Mouse (Mus musculus): ENCODE measurements at regions not wholly inside any gene's neighbourhood (a gene's known extent, or its start where the extent isn't known, plus 50 kb on each side); places are given as distances from the start of the nearest gene placed in this dataset.

GRCm38 (mm10) chr16:68428541-68428940 is 807.8 kb upstream of the Cadm2 start:
- no peak overlapping the region for H3K4me2 ChIP-seq (replicated peaks; ENCODE audit: low read depth)
- H3K4me3 ChIP-seq (ENCODE audit: low read depth, low read length), result no peak overlapping the region
- 62% methylated on average over 3 of the region's 3 CpGs for WGBS
- H3K27me3 ChIP-seq (replicated peaks; ENCODE audit: control insufficient read depth, insufficient read depth, low read length), result no peaks in the 10 kb centered on the region
- peak; percentile 88 for ATAC-seq
- H3K36me3 ChIP-seq (ENCODE audit: control insufficient read depth, insufficient read depth), result no peaks in the 10 kb centered on the region
- TF ChIP-seq CTCF (IDR thresholded peaks at IDR 0.05; ENCODE audit: low read depth), result no peak
- H3K9me3 ChIP-seq (ENCODE audit: control insufficient read depth), result no peaks in the 10 kb centered on the region
- H3K9ac ChIP-seq (ENCODE audit: low read depth, low read length), result no peak overlapping the region
- H3K27ac ChIP-seq (ENCODE audit: low read depth, low read length), result no peak overlapping the region
- no peaks in the 10 kb centered on the region for H3K4me1 ChIP-seq (replicated peaks; ENCODE audit: control insufficient read depth, insufficient read depth, low read length)

GRCm38 (mm10) chr16:68427522-68427921 is 806.8 kb upstream of the Cadm2 start:
- H3K9ac ChIP-seq (ENCODE audit: low read depth, low read length), result no peak overlapping the region
- 91% methylated on average over 3 of the region's 3 CpGs for WGBS
- H3K27ac ChIP-seq (ENCODE audit: low read depth, low read length), result no peak overlapping the region
- H3K4me1 ChIP-seq (replicated peaks; ENCODE audit: control insufficient read depth, insufficient read depth, low read length), result no peaks in the 10 kb centered on the region
- H3K4me2 ChIP-seq (replicated peaks; ENCODE audit: low read depth), result no peak overlapping the region
- H3K4me3 ChIP-seq (ENCODE audit: low read depth, low read length), result no peak overlapping the region
- no peaks in the 10 kb centered on the region for H3K9me3 ChIP-seq (ENCODE audit: control insufficient read depth)
- no peak for ATAC-seq
- H3K36me3 ChIP-seq (ENCODE audit: control insufficient read depth, insufficient read depth), result no peaks in the 10 kb centered on the region
- no peak for TF ChIP-seq CTCF (IDR thresholded peaks at IDR 0.05; ENCODE audit: low read depth)
- H3K27me3 ChIP-seq (replicated peaks; ENCODE audit: control insufficient read depth, insufficient read depth, low read length), result no peaks in the 10 kb centered on the region

- 80% methylated on average over 1 of the region's 1 CpGs for WGBS
- no peak for ATAC-seq
- Histone ChIP-seq H3K4me3 (ENCODE audit: low read depth, low read length) (no peak overlapping the region), H3K9me3 (ENCODE audit: control insufficient read depth) (no peaks in the 10 kb centered on the region), H3K4me2 (replicated peaks; ENCODE audit: low read depth) (no peak overlapping the region), H3K9ac (ENCODE audit: low read depth, low read length) (no peak overlapping the region), H3K27ac (ENCODE audit: low read depth, low read length) (no peak overlapping the region), H3K27me3 (replicated peaks; ENCODE audit: control insufficient read depth, insufficient read depth, low read length) (no peaks in the 10 kb centered on the region), H3K36me3 (ENCODE audit: control insufficient read depth, insufficient read depth) (no peaks in the 10 kb centered on the region), H3K4me1 (replicated peaks; ENCODE audit: control insufficient read depth, insufficient read depth, low read length) (no peaks in the 10 kb centered on the region)
- TF ChIP-seq CTCF (IDR thresholded peaks at IDR 0.05; ENCODE audit: low read depth), result no peak
Measured at GRCm38 (mm10) chr16:68425276-68425675, 804.6 kb upstream of the Cadm2 start.

GRCm38 (mm10) chr16:68401860-68402671 is 781.4 kb upstream of the Cadm2 start:
- no peaks in the 10 kb centered on the region for H3K27me3 ChIP-seq (replicated peaks; ENCODE audit: control insufficient read depth, insufficient read depth, low read length)
- H3K4me3 ChIP-seq (ENCODE audit: low read depth, low read length), result no peak overlapping the region
- H3K9me3 ChIP-seq (ENCODE audit: control insufficient read depth), result no peaks in the 10 kb centered on the region
- no peaks in the 10 kb centered on the region for H3K36me3 ChIP-seq (ENCODE audit: control insufficient read depth, insufficient read depth)
- H3K27ac ChIP-seq (ENCODE audit: low read depth, low read length), result no peak overlapping the region
- ATAC-seq, result no peak
- no peak overlapping the region for H3K9ac ChIP-seq (ENCODE audit: low read depth, low read length)
- WGBS, result 34% methylated on average over 4 of the region's 4 CpGs
- TF ChIP-seq CTCF (IDR thresholded peaks at IDR 0.05; ENCODE audit: low read depth), result no peak
- H3K4me2 ChIP-seq (replicated peaks; ENCODE audit: low read depth), result no peak overlapping the region
- H3K4me1 ChIP-seq (replicated peaks; ENCODE audit: control insufficient read depth, insufficient read depth, low read length), result no peaks in the 10 kb centered on the region

DNA sequence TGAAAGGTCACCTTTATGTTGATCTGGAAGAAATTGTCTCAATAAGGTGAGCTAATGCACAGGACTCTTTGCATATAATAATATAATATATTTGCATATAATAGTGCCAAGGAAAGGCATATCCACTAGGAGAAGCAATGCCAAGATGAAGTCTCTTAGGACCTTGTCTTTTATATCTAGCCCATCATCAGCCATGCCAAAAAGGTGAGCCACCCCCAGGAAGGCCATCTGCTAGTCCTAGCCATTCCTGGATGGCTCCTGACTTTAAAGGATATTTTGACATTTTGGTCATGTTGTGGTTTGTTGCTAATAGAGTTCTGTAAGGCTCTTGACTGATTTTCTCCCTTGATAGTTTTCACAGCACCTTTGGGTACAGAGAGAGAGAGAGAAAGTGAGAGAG is 779.9 kb upstream of the Cadm2 start:
- no peak overlapping the region for H3K27ac ChIP-seq (ENCODE audit: low read depth, low read length)
- H3K27me3 ChIP-seq (replicated peaks; ENCODE audit: control insufficient read depth, insufficient read depth, low read length), result no peaks in the 10 kb centered on the region
- no peaks in the 10 kb centered on the region for H3K4me1 ChIP-seq (replicated peaks; ENCODE audit: control insufficient read depth, insufficient read depth, low read length)
- H3K4me2 ChIP-seq (replicated peaks; ENCODE audit: low read depth), result no peak overlapping the region
- H3K36me3 ChIP-seq (ENCODE audit: control insufficient read depth, insufficient read depth), result no peaks in the 10 kb centered on the region
- no peaks in the 10 kb centered on the region for H3K9me3 ChIP-seq (ENCODE audit: control insufficient read depth)
- no peak for ATAC-seq
- TF ChIP-seq CTCF (IDR thresholded peaks at IDR 0.05; ENCODE audit: low read depth), result no peak
- no peak overlapping the region for H3K4me3 ChIP-seq (ENCODE audit: low read depth, low read length)
- no peak overlapping the region for H3K9ac ChIP-seq (ENCODE audit: low read depth, low read length)

DNA sequence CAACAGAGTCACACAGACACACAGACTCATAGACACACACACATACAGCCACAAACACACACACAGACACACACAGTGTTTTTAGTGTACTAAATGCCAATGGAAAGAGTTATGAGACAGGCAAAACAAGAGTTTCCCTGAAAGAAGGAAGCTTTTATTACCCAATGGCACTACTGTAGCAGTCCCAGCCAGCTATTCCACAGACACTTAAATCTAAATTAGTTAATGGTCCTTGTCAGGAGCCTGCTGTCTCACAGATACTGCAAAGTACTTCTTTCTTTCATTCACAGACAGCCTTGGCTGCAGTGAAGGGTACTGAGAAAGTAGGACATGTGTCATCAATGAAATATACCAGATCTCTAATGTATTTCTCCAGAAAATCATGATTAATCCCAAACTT is 730.4 kb upstream of the Cadm2 start:
- H3K36me3 ChIP-seq (ENCODE audit: control insufficient read depth, insufficient read depth), result no peaks in the 10 kb centered on the region

More for the DNA sequence above, 730.4 kb upstream of the Cadm2 start:
- Histone ChIP-seq H3K9ac (ENCODE audit: low read depth, low read length) (no peak overlapping the region), H3K4me1 (replicated peaks; ENCODE audit: control insufficient read depth, insufficient read depth, low read length) (no peaks in the 10 kb centered on the region), H3K4me3 (ENCODE audit: low read depth, low read length) (no peak overlapping the region), H3K4me2 (replicated peaks; ENCODE audit: low read depth) (no peak overlapping the region), H3K9me3 (ENCODE audit: control insufficient read depth) (no peaks in the 10 kb centered on the region), H3K27me3 (replicated peaks; ENCODE audit: control insufficient read depth, insufficient read depth, low read length) (no peaks in the 10 kb centered on the region), H3K27ac (ENCODE audit: low read depth, low read length) (no peak overlapping the region)
- ATAC-seq, result no peak
- no peak for TF ChIP-seq CTCF (IDR thresholded peaks at IDR 0.05; ENCODE audit: low read depth)

Measured in intestine, postnatal 0 days (tissue).